Mouse (Mus musculus): ENCODE measurements at regions not wholly inside any gene's neighbourhood (a gene's known extent, or its start where the extent isn't known, plus 50 kb on each side); places are given as distances from the start of the nearest gene placed in this dataset.

DNA sequence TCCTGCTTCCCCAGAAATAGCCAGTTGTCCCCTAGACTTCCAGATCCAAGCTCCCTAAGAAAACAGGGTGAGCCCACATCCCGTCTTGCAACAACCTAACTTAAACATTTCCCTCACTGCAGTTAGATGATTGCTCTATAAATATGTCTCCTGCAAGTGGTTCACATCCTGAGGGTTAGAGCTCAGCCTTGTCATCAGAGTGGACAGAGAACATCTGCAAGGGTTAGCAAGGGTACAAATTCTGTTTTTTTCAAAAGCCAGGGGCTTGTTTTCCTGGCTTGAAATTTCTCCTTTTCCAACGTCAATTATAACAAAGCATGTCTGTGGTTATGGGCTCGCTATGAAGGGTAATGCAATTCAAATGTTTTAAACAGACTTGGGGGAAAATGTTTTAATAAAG, 169.8 kb upstream of the Tcerg1l start:
- no peaks in the 10 kb centered on the region for H3K9me3 ChIP-seq (replicated peaks; ENCODE audit: control insufficient read depth, low read length)
- H3K27ac ChIP-seq (ENCODE audit: low read depth): no peak overlapping the region
- H3K4me2 ChIP-seq (ENCODE audit: low read depth, low read length): no peak overlapping the region
- H3K4me1 ChIP-seq (ENCODE audit: control insufficient read depth, insufficient read depth): no peaks in the 10 kb centered on the region
- ATAC-seq (ENCODE audit: insufficient read depth, low read depth) (no peak), DNase-seq (ENCODE audit: low spot score) (no peak)
- H3K9ac ChIP-seq (replicated peaks; ENCODE audit: low read depth, low read length): no peak overlapping the region
- H3K36me3 ChIP-seq (replicated peaks; ENCODE audit: control insufficient read depth, insufficient read depth, low read length): no peaks in the 10 kb centered on the region
- TF ChIP-seq EP300 (IDR thresholded peaks at IDR 0.05; ENCODE audit: low read depth) (no peak), CTCF (IDR thresholded peaks at IDR 0.05; ENCODE audit: low read depth) (no peak)
- no peak overlapping the region for H3K4me3 ChIP-seq (ENCODE audit: low read depth, low read length)
- WGBS: 54% methylated on average over 3 of the region's 3 CpGs
- H3K27me3 ChIP-seq (ENCODE audit: control insufficient read depth, insufficient read depth, low read length): no peaks in the 10 kb centered on the region

DNA sequence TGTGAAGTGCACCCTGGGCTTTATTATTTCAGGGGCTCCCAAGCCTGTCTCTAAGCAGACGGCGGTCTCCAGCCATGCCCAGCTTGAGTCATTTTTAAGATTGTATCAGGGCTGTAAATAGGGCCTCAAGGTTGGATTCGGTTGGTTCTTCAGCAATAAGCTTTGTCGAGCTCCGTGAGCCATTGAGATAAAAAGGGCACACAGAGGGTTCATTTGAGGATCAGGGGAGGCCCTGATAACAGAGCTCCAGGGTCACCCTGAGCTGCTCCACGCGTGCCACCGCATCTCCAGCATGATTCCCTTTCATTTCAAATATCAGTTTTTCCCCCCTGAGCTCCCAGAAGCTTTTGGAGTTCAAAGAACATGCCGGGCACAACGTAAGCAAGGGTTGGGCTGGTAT, 154.1 kb upstream of the Tcerg1l start:
- Histone ChIP-seq H3K9ac (replicated peaks; ENCODE audit: low read depth, low read length) (no peak overlapping the region), H3K4me3 (ENCODE audit: low read depth, low read length) (no peak overlapping the region), H3K27me3 (ENCODE audit: control insufficient read depth, insufficient read depth, low read length) (no peaks in the 10 kb centered on the region), H3K27ac (ENCODE audit: low read depth) (no peak overlapping the region), H3K36me3 (replicated peaks; ENCODE audit: control insufficient read depth, insufficient read depth, low read length) (no peaks in the 10 kb centered on the region), H3K4me1 (ENCODE audit: control insufficient read depth, insufficient read depth) (no peaks in the 10 kb centered on the region), H3K4me2 (ENCODE audit: low read depth, low read length) (no peak overlapping the region), H3K9me3 (replicated peaks; ENCODE audit: control insufficient read depth, low read length) (no peaks in the 10 kb centered on the region)
- DNase-seq (ENCODE audit: low spot score) (no peak), ATAC-seq (ENCODE audit: insufficient read depth, low read depth) (no peak)
- no peak for TF ChIP-seq EP300 (IDR thresholded peaks at IDR 0.05; ENCODE audit: low read depth)
- TF ChIP-seq CTCF (IDR thresholded peaks at IDR 0.05; ENCODE audit: low read depth): no peak
- WGBS: 55% methylated on average over 10 of the region's 10 CpGs

DNA sequence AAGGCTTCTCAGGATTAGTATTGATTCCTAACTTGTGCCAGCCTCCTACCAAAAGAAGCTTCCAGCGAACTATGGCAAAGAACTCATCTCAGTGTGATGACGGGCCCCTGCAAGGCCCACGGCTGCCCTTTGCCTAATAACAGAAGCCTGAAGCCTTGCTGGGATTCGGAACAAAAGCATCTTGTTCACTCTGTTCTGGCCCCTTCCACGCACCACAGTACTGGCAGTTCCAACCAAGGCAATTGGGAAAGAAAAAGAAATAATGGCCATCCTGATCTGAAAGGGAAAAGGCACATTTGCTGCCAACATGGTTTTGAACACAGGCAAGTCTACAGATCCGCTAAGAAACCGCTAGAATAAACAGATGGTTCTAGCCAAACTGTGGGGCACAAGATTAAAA, 150.4 kb upstream of the Tcerg1l start:
- no peak for ATAC-seq (ENCODE audit: insufficient read depth, low read depth)

DNA sequence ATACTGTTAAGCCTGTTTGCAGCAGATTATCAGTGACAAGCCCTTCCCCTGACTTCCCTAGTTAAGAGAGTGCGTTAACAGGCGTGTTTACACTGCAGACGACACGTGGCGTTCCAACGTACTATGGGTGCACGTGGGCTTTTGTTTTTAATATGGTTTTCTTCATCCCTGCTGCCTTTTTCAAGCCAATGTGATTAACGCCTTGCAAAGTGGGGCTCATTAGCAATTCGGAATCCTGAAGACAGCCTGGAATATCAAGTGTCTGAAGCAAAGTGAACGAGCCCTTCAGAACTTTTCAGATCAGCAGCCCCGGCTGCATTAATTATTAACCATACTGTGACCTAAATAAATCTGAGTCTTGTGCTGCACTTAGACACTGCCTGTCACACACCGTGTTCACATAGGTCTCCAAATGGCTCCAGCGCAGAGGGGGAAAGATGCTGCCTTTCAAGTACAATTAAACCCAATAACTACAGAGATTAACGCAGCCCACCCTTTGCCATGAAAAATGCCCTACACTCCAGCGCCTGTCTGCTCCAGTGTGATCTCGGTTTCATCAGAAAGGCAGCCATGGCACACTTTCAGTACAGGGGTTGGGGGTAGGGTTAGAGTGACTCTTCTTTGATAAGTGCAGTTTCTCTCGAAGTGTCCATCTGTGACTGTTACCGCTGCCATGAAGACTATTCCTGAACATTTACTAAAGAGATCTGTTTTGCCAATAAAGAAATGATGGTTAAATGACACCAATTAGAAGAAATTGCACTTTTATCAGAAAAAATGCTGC, 140.7 kb upstream of the Tcerg1l start:
- Histone ChIP-seq H3K4me1 (ENCODE audit: control insufficient read depth, insufficient read depth) (no peaks in the 10 kb centered on the region), H3K4me2 (ENCODE audit: low read depth, low read length) (no peak overlapping the region), H3K9ac (replicated peaks; ENCODE audit: low read depth, low read length) (no peak overlapping the region), H3K27ac (ENCODE audit: low read depth) (no peak overlapping the region), H3K4me3 (ENCODE audit: low read depth, low read length) (no peak overlapping the region), H3K27me3 (ENCODE audit: control insufficient read depth, insufficient read depth, low read length) (no peaks in the 10 kb centered on the region), H3K36me3 (replicated peaks; ENCODE audit: control insufficient read depth, insufficient read depth, low read length) (no peaks in the 10 kb centered on the region), H3K9me3 (replicated peaks; ENCODE audit: control insufficient read depth, low read length) (no peaks in the 10 kb centered on the region)
- DNase-seq (ENCODE audit: low spot score): no peak
- TF ChIP-seq EP300 (IDR thresholded peaks at IDR 0.05; ENCODE audit: low read depth): no peak
- no peak for TF ChIP-seq CTCF (IDR thresholded peaks at IDR 0.05; ENCODE audit: low read depth)
- WGBS: 63% methylated on average over 18 of the region's 18 CpGs
- ATAC-seq (ENCODE audit: insufficient read depth, low read depth): no peak

More for the DNA sequence above, 150.4 kb upstream of the Tcerg1l start:
- no peak overlapping the region for H3K4me2 ChIP-seq (ENCODE audit: low read depth, low read length)
- 77% methylated on average over 7 of the region's 7 CpGs for WGBS
- no peak overlapping the region for H3K4me3 ChIP-seq (ENCODE audit: low read depth, low read length)
- no peaks in the 10 kb centered on the region for H3K27me3 ChIP-seq (ENCODE audit: control insufficient read depth, insufficient read depth, low read length)
- no peak for DNase-seq (ENCODE audit: low spot score)
- H3K9me3 ChIP-seq (replicated peaks; ENCODE audit: control insufficient read depth, low read length): no peaks in the 10 kb centered on the region
- H3K9ac ChIP-seq (replicated peaks; ENCODE audit: low read depth, low read length): no peak overlapping the region
- no peak for TF ChIP-seq EP300 (IDR thresholded peaks at IDR 0.05; ENCODE audit: low read depth)
- TF ChIP-seq CTCF (IDR thresholded peaks at IDR 0.05; ENCODE audit: low read depth): no peak
- no peaks in the 10 kb centered on the region for H3K36me3 ChIP-seq (replicated peaks; ENCODE audit: control insufficient read depth, insufficient read depth, low read length)
- no peak overlapping the region for H3K27ac ChIP-seq (ENCODE audit: low read depth)
- H3K4me1 ChIP-seq (ENCODE audit: control insufficient read depth, insufficient read depth): no peaks in the 10 kb centered on the region

DNA sequence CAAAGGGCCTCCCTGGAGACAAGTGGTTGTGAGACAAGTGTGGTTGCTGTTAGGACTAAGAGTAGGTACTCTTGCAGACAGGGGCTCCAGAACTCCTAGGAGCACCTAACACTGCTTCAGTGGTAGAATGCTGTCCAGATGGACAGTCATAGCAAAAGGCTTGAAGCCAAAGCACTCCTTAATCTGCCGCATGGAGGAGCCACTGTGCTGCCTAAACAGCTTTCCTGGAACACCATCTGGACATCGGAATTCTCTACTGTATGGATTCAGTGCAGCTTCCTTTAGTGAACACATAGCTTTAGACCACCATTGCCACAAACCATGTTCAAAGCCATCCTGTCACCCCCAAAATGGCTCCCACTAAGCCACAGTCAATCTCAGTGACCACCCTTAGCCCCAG, 128.6 kb upstream of the Tcerg1l start:
- Histone ChIP-seq H3K27me3 (ENCODE audit: control insufficient read depth, insufficient read depth, low read length) (no peaks in the 10 kb centered on the region), H3K27ac (ENCODE audit: low read depth) (no peak overlapping the region), H3K36me3 (replicated peaks; ENCODE audit: control insufficient read depth, insufficient read depth, low read length) (no peaks in the 10 kb centered on the region), H3K4me3 (ENCODE audit: low read depth, low read length) (no peak overlapping the region), H3K9me3 (replicated peaks; ENCODE audit: control insufficient read depth, low read length) (no peaks in the 10 kb centered on the region), H3K4me2 (ENCODE audit: low read depth, low read length) (no peak overlapping the region), H3K4me1 (ENCODE audit: control insufficient read depth, insufficient read depth) (no peaks in the 10 kb centered on the region), H3K9ac (replicated peaks; ENCODE audit: low read depth, low read length) (no peak overlapping the region)
- no peak for TF ChIP-seq EP300 (IDR thresholded peaks at IDR 0.05; ENCODE audit: low read depth)
- TF ChIP-seq CTCF (IDR thresholded peaks at IDR 0.05; ENCODE audit: low read depth): no peak
- DNase-seq (ENCODE audit: low spot score) (no peak), ATAC-seq (ENCODE audit: insufficient read depth, low read depth) (no peak)
- WGBS: 88% methylated on average over 2 of the region's 2 CpGs

DNA sequence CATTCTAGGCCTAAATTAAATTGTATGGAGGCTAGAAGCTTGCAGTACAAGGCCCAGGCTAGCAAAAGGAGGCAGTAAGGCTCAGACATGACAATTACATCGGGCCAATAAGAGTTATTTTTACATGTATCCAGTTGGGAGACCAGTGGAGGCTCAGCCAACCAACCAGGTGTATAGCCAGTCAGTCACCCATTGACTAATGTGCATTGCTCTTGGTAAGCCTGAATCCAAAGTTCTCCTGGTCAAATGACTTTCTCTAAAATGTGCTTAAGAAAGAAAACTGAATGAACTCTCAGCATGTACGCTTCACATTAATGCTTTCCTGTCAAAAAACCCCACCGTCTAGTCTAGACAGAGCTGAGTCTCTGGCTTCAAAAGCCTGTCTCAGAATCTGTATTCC, 127.4 kb upstream of the Tcerg1l start:
- Histone ChIP-seq H3K27me3 (ENCODE audit: control insufficient read depth, insufficient read depth, low read length) (no peaks in the 10 kb centered on the region), H3K9ac (replicated peaks; ENCODE audit: low read depth, low read length) (no peak overlapping the region), H3K9me3 (replicated peaks; ENCODE audit: control insufficient read depth, low read length) (no peaks in the 10 kb centered on the region), H3K4me2 (ENCODE audit: low read depth, low read length) (no peak overlapping the region), H3K27ac (ENCODE audit: low read depth) (no peak overlapping the region), H3K36me3 (replicated peaks; ENCODE audit: control insufficient read depth, insufficient read depth, low read length) (no peaks in the 10 kb centered on the region), H3K4me1 (ENCODE audit: control insufficient read depth, insufficient read depth) (no peaks in the 10 kb centered on the region), H3K4me3 (ENCODE audit: low read depth, low read length) (no peak overlapping the region)
- ATAC-seq (ENCODE audit: insufficient read depth, low read depth): no peak
- DNase-seq (ENCODE audit: low spot score): no peak
- 80% methylated on average over 3 of the region's 3 CpGs for WGBS
- TF ChIP-seq EP300 (IDR thresholded peaks at IDR 0.05; ENCODE audit: low read depth): no peak
- TF ChIP-seq CTCF (IDR thresholded peaks at IDR 0.05; ENCODE audit: low read depth): no peak

Measured in heart, postnatal 0 days (tissue).